Mouse (Mus musculus) MEL (cell line): ENCODE measurements around the gene Lonrf2.

Experiments used
- CTCF ChIP-seq, 3 experiments: IDR thresholded peaks in 2 of 3; conservative IDR thresholded peaks in 1 of 3; 2 replicates each; pipeline ENCODE4 v1.5.1; 2011 to 2012; ENCODE audit warnings: low read length in 3 of 3, low read depth in 2 of 3, mild to moderate bottlenecking in 2 of 3, improper control_type of control experiment in 1 of 3, inconsistent platforms in 1 of 3, mixed read lengths in 1 of 3, moderate library complexity in 1 of 3; ENCODE audit not compliant: control insufficient read depth in 1 of 3, insufficient read depth in 1 of 3, poor library complexity in 1 of 3, severe bottlenecking in 1 of 3
- ELF1 ChIP-seq: IDR thresholded peaks from 2 replicates; pipeline ENCODE4 v1.6.1; 2014; ENCODE audit warnings: low read depth, mild to moderate bottlenecking, inconsistent platforms, low read length, improper control_type of control experiment, moderate library complexity
- NRF1 ChIP-seq: IDR thresholded peaks from 2 replicates; pipeline ENCODE4 v1.6.1; 2014; ENCODE audit warnings: low read depth, mild to moderate bottlenecking, inconsistent platforms, low read length, improper control_type of control experiment, moderate library complexity; ENCODE audit not compliant: poor library complexity, insufficient read depth, severe bottlenecking
- SMC3 ChIP-seq: IDR thresholded peaks from 2 replicates; pipeline ENCODE4 v1.6.1; 2011; ENCODE audit warnings: low read depth, low read length, improper control_type of control experiment
- ZC3H11A ChIP-seq: IDR thresholded peaks from 2 replicates; pipeline ENCODE4 v1.6.1; 2012; ENCODE audit warnings: low read depth, mild to moderate bottlenecking, inconsistent platforms, low read length, improper control_type of control experiment

DNA sequence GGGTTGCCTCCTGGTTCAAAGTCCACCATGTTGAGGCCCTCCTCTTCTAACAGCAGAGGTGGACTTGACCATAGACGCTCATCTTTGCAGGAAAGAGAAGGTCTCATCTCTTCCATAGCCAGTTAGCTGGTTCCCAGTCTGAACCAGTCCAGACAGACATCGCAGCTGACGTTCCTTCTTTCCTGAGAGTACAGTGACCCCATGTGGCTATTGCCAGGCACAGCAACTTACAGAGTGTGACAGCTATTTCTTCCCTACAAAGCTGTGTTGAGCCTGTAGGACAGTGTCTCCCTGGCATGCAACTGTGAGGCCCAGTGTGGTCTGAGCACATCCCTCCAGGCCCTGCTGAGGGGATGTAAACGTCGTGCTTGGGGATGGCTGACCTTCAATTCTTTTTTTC is 49.1 kb downstream of the Lonrf2 start:
- TF ChIP-seq SMC3: peak; percentile 91
- peak; percentile 79 for TF ChIP-seq ZC3H11A
- TF ChIP-seq NRF1: no peak
- TF ChIP-seq CTCF (IDR thresholded peaks at IDR 0.05 in 2 of 3, conservative IDR thresholded peaks at IDR 0.05 in 1 of 3; ENCODE audit: control insufficient read depth in 1 of 3, insufficient read depth in 1 of 3, low read depth in 2 of 3, low read length in 3 of 3, poor library complexity in 1 of 3, severe bottlenecking in 1 of 3): peak; percentile 80 to 88 (median 84)
- no peak for TF ChIP-seq ELF1
